Mouse (Mus musculus) heart, embryonic 12.5 days (tissue): ENCODE measurements at regions not wholly inside any gene's neighbourhood (a gene's known extent, or its start where the extent isn't known, plus 50 kb on each side); places are given as distances from the start of the nearest gene placed in this dataset.
"Not testable (repeated sequence)": the region's sequence is repeated elsewhere in the genome, so short reads cannot be mapped to it uniquely, and the experiment has no call there.

ENCODE experiments used
- ATAC-seq: fragments of 200-750 bp; cut with Nextera tagmentation; 2 replicates; pipeline ENCODE4 v1.8.0; 2017; ENCODE audit warnings: moderate TSS enrichment, moderate library complexity; ENCODE audit not compliant: insufficient number of reproducible peaks, low FRiP score
- H3K27ac ChIP-seq: fragments of 300-500 bp; sonication (generic); 2 replicates; pipeline ENCODE4 v1.5.1; 2016; ENCODE audit warnings: mild to moderate bottlenecking, moderate library complexity; ENCODE audit not compliant: poor library complexity, severe bottlenecking
- H3K27me3 ChIP-seq: fragments of 300-500 bp; sonication (generic); replicated peaks from 2 replicates; pipeline ENCODE4 v1.6.1; 2016; ENCODE audit warnings: mild to moderate bottlenecking, moderate library complexity
- H3K36me3 ChIP-seq: fragments of 300-500 bp; sonication (generic); 2 replicates; pipeline ENCODE4 v1.6.1; 2016; ENCODE audit warnings: mild to moderate bottlenecking, moderate library complexity
- H3K4me1 ChIP-seq: fragments of 300-500 bp; sonication (generic); replicated peaks from 2 replicates; pipeline ENCODE4 v1.6.1; 2016; ENCODE audit warnings: mild to moderate bottlenecking
- H3K4me2 ChIP-seq: fragments of 300-500 bp; sonication (generic); 2 replicates; pipeline ENCODE4 v1.6.1; 2016; ENCODE audit warnings: mild to moderate bottlenecking, moderate library complexity
- H3K4me3 ChIP-seq: fragments of 300-500 bp; sonication (generic); 2 replicates; pipeline ENCODE4 v1.5.1; 2016; ENCODE audit warnings: mild to moderate bottlenecking
- H3K9ac ChIP-seq: fragments of 300-500 bp; sonication (generic); 2 replicates; pipeline ENCODE4 v1.6.1; 2016; ENCODE audit warnings: mild to moderate bottlenecking, moderate library complexity
- H3K9me3 ChIP-seq: fragments of 300-500 bp; sonication (generic); replicated peaks from 2 replicates; pipeline ENCODE4 v1.6.1; 2016; ENCODE audit warnings: mild to moderate bottlenecking, moderate library complexity
- WGBS: fragments of 180-500 bp; shearing (Covaris S2); methylation state at CpG from one replicate; pipeline ENCODE4 v1.1.7; 2016; 5-methylcytosine and 5-hydroxymethylcytosine counted together

DNA sequence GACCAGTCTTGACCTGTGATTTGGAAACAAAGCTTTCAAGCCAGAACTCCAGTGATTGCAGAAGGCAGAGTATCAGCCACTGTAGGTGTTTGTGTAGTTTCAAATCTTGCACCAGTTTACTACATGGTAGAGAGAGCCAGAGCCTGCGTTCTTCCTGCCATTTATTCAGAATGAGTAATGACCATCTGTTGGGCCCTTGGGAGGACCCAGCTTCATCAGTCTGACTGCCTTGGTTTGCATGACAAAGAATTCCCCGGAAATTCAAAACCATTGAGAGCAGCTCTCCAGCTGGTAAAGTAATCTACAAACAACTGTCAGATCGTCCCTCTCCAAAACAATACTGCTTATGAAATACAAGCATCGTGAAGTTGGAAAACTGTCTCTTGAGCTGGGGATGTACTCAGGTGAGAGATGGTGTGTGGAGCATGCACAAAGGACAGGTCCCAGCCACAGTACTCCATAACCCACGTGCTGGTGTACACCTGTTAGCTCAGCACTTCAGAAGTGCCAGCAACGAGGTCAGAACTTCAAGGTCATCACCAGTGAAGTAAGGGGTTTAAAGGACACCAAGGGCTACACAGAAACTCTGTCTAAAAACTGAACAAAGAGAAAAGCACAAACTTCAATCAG lies 128.2 kb downstream of the Akr1d1 start:
- Histone ChIP-seq H3K4me3 (no peak overlapping the region), H3K4me2 (no peak overlapping the region), H3K36me3 (no peaks in the 10 kb centered on the region), H3K27ac (no peak overlapping the region), H3K27me3 (no peaks in the 10 kb centered on the region), H3K9ac (no peak overlapping the region), H3K4me1 (peaks cover 5% of the 10 kb centered on the region; the same call in 1 of the 2 replicates), H3K9me3 (no peaks in the 10 kb centered on the region)
- 66% methylated on average over 6 of the region's 6 CpGs for WGBS
- no peak for ATAC-seq

DNA sequence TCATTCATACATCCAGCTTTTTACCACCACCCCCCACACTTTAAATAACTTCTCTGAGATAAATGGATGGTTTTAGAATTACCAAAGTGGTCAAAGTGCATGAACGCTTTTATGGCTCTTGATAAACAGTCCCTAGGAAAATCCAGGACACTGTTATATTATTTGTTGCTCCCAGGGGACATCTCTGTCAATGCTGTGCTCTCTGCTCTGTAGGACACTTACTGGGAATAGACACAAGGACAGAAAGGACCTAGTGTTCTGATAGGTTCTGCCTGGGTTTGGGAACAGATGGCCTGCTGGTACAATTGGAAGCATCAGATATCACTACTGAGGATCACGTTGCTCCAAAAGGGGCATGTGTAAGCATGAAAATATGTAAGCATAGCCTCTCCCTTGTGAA lies 132.8 kb downstream of the Akr1d1 start:
- H3K9ac ChIP-seq, result no peak overlapping the region
- ATAC-seq, result no peak
- H3K27me3 ChIP-seq, result no peaks in the 10 kb centered on the region
- no peak overlapping the region for H3K4me3 ChIP-seq
- no peaks in the 10 kb centered on the region for H3K36me3 ChIP-seq
- H3K27ac ChIP-seq, result no peak overlapping the region
- peaks cover 7% of the 10 kb centered on the region; the same call in 1 of the 2 replicates for H3K4me1 ChIP-seq
- H3K9me3 ChIP-seq, result no peaks in the 10 kb centered on the region
- 45% methylated on average over 2 of the region's 2 CpGs for WGBS
- H3K4me2 ChIP-seq, result no peak overlapping the region

DNA sequence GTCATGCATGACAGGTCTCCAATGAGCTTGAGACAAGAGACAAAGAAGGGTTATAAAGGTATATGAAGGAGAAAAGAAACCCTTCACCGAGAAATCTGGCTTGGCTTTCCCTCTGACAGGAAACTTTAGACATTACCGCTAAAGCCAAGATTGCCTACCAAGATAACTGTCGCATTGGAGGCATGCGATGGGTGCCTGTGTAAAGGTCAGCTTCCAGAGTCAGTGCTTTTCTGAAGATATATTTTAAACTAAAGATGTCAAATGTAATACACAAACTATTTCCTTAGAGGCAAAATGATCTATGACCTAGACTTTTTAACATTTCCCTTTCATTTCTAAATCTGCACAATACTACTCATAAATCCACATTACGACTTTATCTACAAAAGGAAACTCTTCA lies 135.6 kb downstream of the Akr1d1 start:
- H3K27ac ChIP-seq, result no peak overlapping the region
- H3K36me3 ChIP-seq, result no peaks in the 10 kb centered on the region
- ATAC-seq, result no peak
- H3K9me3 ChIP-seq, result no peaks in the 10 kb centered on the region
- peaks cover 7% of the 10 kb centered on the region; the same call in 1 of the 2 replicates for H3K4me1 ChIP-seq
- 80% methylated on average over 5 of the region's 5 CpGs for WGBS
- no peaks in the 10 kb centered on the region for H3K27me3 ChIP-seq
- no peak overlapping the region for H3K4me3 ChIP-seq
- no peak overlapping the region for H3K9ac ChIP-seq
- no peak overlapping the region for H3K4me2 ChIP-seq

DNA sequence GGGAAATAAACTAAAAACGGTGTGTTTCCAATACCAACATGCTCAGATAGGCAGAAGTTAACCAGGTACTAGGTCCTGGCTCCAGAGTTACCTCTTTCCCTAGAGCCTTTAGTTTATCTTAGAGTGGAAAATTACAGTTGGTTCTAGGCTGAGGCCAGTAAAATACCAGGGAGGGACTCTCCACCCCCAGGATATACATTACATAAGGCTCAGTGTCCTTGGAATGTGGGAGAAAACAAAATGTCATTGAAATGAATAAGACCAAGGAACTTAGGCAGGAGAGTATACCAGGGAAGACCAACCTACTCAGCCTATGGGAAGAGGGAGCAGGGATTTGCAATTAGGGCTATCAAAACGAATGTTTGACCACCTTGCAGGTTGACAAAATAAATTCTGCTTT lies 139.4 kb downstream of the Akr1d1 start:
- H3K9me3 ChIP-seq, result peaks cover 6% of the 10 kb centered on the region; the same call in 1 of the 2 replicates
- WGBS, result 49% methylated on average over 2 of the region's 2 CpGs
- H3K36me3 ChIP-seq, result no peaks in the 10 kb centered on the region
- no peak overlapping the region for H3K9ac ChIP-seq
- no peak overlapping the region for H3K4me2 ChIP-seq
- H3K4me3 ChIP-seq, result no peak overlapping the region
- ATAC-seq, result no peak
- H3K27ac ChIP-seq, result no peak overlapping the region
- no peaks in the 10 kb centered on the region for H3K4me1 ChIP-seq
- no peaks in the 10 kb centered on the region for H3K27me3 ChIP-seq

DNA sequence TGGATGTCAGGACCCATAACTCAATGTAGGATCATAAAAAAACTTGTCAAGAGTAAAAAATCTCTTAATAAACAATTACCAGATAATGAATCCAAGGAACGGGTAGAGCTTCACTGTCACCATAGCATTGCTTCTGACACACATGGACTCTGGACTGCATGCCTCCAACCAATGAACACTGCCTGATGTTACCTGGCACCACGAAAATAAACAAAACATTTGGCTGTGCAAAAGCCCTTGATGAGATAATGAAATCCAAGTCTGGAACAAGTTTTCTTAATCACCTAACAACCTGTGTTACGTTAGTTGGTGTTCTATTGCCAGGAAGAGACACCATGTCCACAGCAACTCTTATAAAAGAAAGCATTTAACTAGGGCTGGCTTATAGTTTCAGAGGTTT lies 140.7 kb downstream of the Akr1d1 start:
- no peaks in the 10 kb centered on the region for H3K36me3 ChIP-seq
- peaks cover 6% of the 10 kb centered on the region; the same call in 1 of the 2 replicates for H3K9me3 ChIP-seq
- H3K27ac ChIP-seq, result no peak overlapping the region
- no peak overlapping the region for H3K9ac ChIP-seq
- no peaks in the 10 kb centered on the region for H3K4me1 ChIP-seq
- ATAC-seq, result no peak
- 77% methylated on average over 3 of the region's 3 CpGs for WGBS
- no peak overlapping the region for H3K4me2 ChIP-seq
- no peak overlapping the region for H3K4me3 ChIP-seq
- H3K27me3 ChIP-seq, result no peaks in the 10 kb centered on the region

DNA sequence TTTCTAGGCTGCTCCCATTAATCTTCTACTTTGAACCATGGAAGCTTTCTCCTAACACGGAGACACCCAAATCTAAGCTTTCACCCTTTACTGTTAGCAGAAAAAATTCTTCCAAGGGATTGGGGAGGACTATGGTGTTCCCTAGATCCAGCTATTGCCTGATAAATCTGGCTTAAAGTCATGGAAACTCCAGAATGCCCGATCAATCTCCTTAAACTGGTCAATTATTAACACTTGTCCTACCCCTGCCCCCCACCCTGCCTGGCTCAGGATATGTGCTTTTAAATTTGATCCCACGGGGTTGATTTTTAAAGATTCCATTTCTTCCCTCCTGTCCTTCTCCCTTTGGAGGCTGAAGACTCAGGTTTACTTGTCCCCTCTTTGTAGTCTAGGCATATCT lies 149.9 kb downstream of the Akr1d1 start:
- no peak for ATAC-seq
- Histone ChIP-seq H3K9ac (no peak overlapping the region), H3K27me3 (no peaks in the 10 kb centered on the region), H3K9me3 (peaks cover 21% of the 10 kb centered on the region), H3K4me3 (no peak overlapping the region), H3K36me3 (no peaks in the 10 kb centered on the region), H3K27ac (no peak overlapping the region), H3K4me2 (no peak overlapping the region), H3K4me1 (no peaks in the 10 kb centered on the region)
- WGBS, result 75% methylated on average over 3 of the region's 3 CpGs

DNA sequence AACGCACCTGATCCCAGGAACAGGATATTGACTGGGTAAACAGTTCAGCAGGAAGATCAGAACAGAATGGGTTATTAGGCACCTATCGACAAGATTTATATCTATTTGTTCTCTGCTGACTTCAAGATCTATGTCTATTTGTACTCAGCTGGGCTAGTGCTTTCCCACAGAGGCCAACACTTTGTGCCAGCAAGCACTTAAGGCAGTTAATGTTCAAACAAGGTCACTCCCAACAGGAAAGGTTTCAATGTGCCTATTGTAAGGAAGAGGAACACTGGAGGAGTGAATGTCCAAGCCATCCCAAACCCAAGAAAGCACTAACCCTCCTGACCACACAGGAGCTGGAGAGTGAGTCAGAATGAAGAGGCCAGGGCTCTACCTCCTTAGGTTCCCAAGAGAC lies 151.4 kb downstream of the Akr1d1 start:
- H3K4me3 ChIP-seq, H3K9ac ChIP-seq, H3K4me1 ChIP-seq, H3K27ac ChIP-seq, H3K36me3 ChIP-seq, ATAC-seq, H3K27me3 ChIP-seq, H3K4me2 ChIP-seq: not testable (repeated sequence)
- WGBS, result 90% methylated on average over 2 of the region's 2 CpGs
- peaks cover 21% of the 10 kb centered on the region for H3K9me3 ChIP-seq

DNA sequence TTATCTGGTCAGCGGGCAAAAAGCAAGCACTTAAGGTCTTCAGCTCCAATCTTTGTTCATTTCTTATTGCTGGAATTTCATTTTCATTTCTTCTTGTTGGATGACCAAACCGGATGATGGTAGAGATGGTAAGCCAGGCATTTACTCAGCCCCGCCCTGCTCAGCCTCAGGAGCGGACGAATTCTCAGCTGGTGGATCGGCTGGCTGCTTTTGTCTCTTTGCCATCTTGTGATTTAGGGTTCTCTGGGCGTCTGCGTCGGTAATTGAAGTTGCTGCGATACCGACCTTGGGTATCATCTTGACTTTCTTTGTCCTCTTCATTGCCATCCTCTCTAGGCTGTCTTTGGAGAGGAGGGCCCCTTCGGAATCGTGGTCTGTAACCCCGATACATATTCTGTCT lies 156.1 kb downstream of the Akr1d1 start:
- Histone ChIP-seq H3K36me3 (no peaks in the 10 kb centered on the region), H3K4me2 (no peak overlapping the region), H3K27ac (no peak overlapping the region), H3K4me1 (no peaks in the 10 kb centered on the region), H3K9ac (no peak overlapping the region), H3K9me3 (peaks cover 24% of the 10 kb centered on the region), H3K4me3 (no peak overlapping the region), H3K27me3 (no peaks in the 10 kb centered on the region)
- no peak for ATAC-seq
- WGBS, result 92% methylated on average over 14 of the region's 14 CpGs

DNA sequence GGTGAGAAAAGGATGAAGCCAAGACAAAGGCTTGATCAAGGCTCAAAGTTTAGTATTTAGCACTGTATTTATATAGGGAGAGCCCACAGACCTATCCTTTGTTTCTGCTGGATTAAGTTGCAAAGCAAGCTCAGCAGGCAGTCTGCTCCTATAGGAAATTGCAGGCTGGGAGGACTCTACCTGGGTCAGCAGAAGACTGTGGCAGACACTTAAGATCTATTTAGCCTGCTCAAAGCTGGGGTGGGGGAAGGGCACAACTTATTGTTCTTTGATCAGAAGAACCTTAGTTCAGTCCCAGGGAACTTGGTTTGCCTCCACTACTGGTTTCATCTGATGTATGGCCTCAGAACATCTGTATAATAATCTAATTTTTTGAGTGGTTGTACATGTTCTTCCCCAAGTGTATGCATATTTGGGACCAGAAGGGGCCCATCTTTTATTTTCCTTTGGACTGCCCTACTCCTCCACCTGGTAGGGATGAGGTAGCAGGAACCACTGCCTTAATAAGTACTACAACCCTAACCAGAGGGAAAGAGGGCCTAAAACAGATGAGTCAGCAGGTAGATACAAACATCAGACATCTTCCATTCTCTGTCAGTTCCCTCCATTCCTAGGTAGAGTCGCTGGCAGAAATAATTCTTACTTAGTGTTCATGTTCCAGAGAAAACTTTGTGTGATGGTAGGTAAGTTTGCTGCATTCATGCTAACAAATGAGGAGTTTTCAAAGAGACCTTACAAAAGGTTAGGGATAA lies 159.1 kb downstream of the Akr1d1 start:
- no peak for ATAC-seq
- 26% methylated on average over 1 of the region's 1 CpGs for WGBS

DNA sequence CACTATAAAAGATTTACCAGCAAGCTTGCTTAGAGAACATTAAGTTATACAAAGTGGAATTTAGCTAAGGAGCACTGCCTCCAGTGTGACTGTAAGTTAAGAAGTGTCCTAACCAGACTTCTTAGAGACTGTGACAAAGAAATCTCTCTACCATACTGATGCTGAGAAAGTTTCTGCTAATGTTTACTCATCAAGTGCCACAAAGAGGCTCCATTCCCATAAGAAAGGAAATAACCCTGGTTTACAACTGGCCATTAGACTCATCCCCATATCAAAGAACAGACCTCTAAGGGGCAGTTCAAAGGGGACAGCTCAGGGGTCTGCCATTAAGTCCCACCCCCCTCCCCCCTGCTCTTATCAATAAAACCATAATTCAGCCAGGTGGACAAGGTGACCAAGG lies 159.7 kb downstream of the Akr1d1 start:
- Histone ChIP-seq H3K9ac (no peak overlapping the region), H3K36me3 (no peaks in the 10 kb centered on the region), H3K4me2 (no peak overlapping the region), H3K9me3 (peaks cover 4% of the 10 kb centered on the region), H3K27me3 (no peaks in the 10 kb centered on the region), H3K27ac (no peak overlapping the region), H3K4me3 (no peak overlapping the region), H3K4me1 (no peaks in the 10 kb centered on the region)
- no peak for ATAC-seq

More for the DNA sequence above, 159.1 kb downstream of the Akr1d1 start:
- Histone ChIP-seq H3K4me1 (no peaks in the 10 kb centered on the region), H3K9ac (no peak overlapping the region), H3K27me3 (no peaks in the 10 kb centered on the region), H3K4me2 (no peak overlapping the region), H3K9me3 (peaks cover 4% of the 10 kb centered on the region), H3K36me3 (no peaks in the 10 kb centered on the region), H3K4me3 (no peak overlapping the region), H3K27ac (no peak overlapping the region)

DNA sequence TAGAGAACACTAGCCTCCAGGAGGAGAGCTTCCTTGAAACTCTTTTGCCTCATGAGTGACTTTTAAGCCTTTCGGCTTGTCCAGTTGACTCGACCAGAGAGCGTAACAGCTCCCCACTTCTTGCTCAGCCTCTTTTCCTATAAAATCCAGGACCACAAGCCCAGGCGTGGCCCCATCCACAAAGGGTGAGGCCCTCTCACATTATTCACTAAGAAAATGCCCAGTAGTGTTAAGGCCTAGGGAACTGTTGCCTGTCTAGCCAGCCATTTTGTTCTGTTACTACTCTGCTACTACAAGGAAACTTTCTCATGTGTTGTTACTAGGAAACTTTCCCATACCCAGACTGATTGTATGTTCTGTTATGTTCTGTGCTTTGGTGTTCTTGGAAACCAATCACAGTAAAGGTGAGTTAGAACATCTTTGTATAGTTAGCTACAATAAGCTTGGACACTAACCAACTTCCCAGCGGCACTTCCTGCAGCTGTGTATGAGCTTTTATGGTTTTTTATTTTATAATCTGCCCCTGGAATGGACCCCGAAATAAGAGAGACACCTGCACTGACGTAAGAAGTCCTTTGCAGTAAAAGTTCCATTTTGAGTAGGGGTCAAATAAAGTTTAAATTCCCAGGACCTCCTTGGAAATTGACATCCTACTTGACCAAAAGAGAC lies 162.1 kb downstream of the Akr1d1 start:
- no peak overlapping the region for H3K27ac ChIP-seq
- no peak overlapping the region for H3K9ac ChIP-seq
- no peak overlapping the region for H3K4me3 ChIP-seq
- no peaks in the 10 kb centered on the region for H3K4me1 ChIP-seq
- WGBS, result 87% methylated on average over 7 of the region's 7 CpGs
- peaks cover under 1% of the 10 kb centered on the region for H3K9me3 ChIP-seq
- no peak overlapping the region for H3K4me2 ChIP-seq
- no peaks in the 10 kb centered on the region for H3K27me3 ChIP-seq
- no peak for ATAC-seq
- no peaks in the 10 kb centered on the region for H3K36me3 ChIP-seq
